Mouse (Mus musculus): Measurements from ENCODE around the gene Jak1. TPM values are rescaled to one million over a fixed set of nuclear protein-coding genes. Genes with fewer than 3 reads are reported as not detected.

Gene Jak1
- polyA plus RNA-seq, 1 experiment from 2014 or later = 71.9 TPM

- no peak for DNase-seq (ENCODE audit: low spot score)
- no peaks in the 10 kb centered on the region for H3K27me3 ChIP-seq (ENCODE audit: insufficient read depth, low read length)
- ATAC-seq (replicated peaks; ENCODE audit: low FRiP score, low read depth) = no peak
- H3K4me1 ChIP-seq (replicated peaks; ENCODE audit: insufficient read depth, low read length) = no peaks in the 10 kb centered on the region
- no peak overlapping the region for H3K4me2 ChIP-seq (ENCODE audit: low read length)
- no peak overlapping the region for H3K27ac ChIP-seq
- no peaks in the 10 kb centered on the region for H3K9me3 ChIP-seq (replicated peaks; ENCODE audit: low read length)
- 82% methylated on average over 4 of the region's 4 CpGs for WGBS
- TF ChIP-seq CTCF (IDR thresholded peaks at IDR 0.05; ENCODE audit: low read depth) = no peak
- H3K36me3 ChIP-seq (ENCODE audit: insufficient read depth, low read length) = peaks cover 42% of the 10 kb centered on the region
- no peak overlapping the region for H3K9ac ChIP-seq (ENCODE audit: low read depth, low read length)
- H3K4me3 ChIP-seq (replicated peaks; ENCODE audit: low read depth, low read length) = no peak overlapping the region
Observed at GRCm38 (mm10) chr4:101155541-101155940, 109.5 kb downstream of the Jak1 start.

GRCm38 (mm10) chr4:101146891-101147655 is 118.0 kb downstream of the Jak1 start:
- Histone ChIP-seq H3K27ac (no peak overlapping the region), H3K36me3 (ENCODE audit: insufficient read depth, low read length) (0 out of 2 replicates have a peak, but pooled peaks cover 6% of the 10 kb centered on the region), H3K4me1 (replicated peaks; ENCODE audit: insufficient read depth, low read length) (no peaks in the 10 kb centered on the region), H3K27me3 (ENCODE audit: insufficient read depth, low read length) (no peaks in the 10 kb centered on the region), H3K4me2 (ENCODE audit: low read length) (no peak overlapping the region), H3K9ac (ENCODE audit: low read depth, low read length) (no peak overlapping the region), H3K9me3 (replicated peaks; ENCODE audit: low read length) (no peaks in the 10 kb centered on the region), H3K4me3 (replicated peaks; ENCODE audit: low read depth, low read length) (no peak overlapping the region)
- TF ChIP-seq CTCF (IDR thresholded peaks at IDR 0.05; ENCODE audit: low read depth) = peak; percentile 32; the same call in 1 of the 2 replicates
- DNase-seq (ENCODE audit: low spot score) (no peak), ATAC-seq (replicated peaks; ENCODE audit: low FRiP score, low read depth) (no peak)
- 82% methylated on average over 11 of the region's 11 CpGs for WGBS

GRCm38 (mm10) chr4:101146047-101146745 is 118.9 kb downstream of the Jak1 start:
- 36% methylated on average over 9 of the region's 9 CpGs for WGBS
- Histone ChIP-seq H3K9ac (ENCODE audit: low read depth, low read length) (no peak overlapping the region), H3K27ac (no peak overlapping the region), H3K27me3 (ENCODE audit: insufficient read depth, low read length) (no peaks in the 10 kb centered on the region), H3K4me2 (ENCODE audit: low read length) (no peak overlapping the region), H3K9me3 (replicated peaks; ENCODE audit: low read length) (no peaks in the 10 kb centered on the region), H3K4me1 (replicated peaks; ENCODE audit: insufficient read depth, low read length) (no peaks in the 10 kb centered on the region), H3K36me3 (ENCODE audit: insufficient read depth, low read length) (0 out of 2 replicates have a peak, but pooled peaks cover under 1% of the 10 kb centered on the region), H3K4me3 (replicated peaks; ENCODE audit: low read depth, low read length) (no peak overlapping the region)
- peak; percentile 98 for TF ChIP-seq CTCF (IDR thresholded peaks at IDR 0.05; ENCODE audit: low read depth)
- DNase-seq (ENCODE audit: low spot score) (peak; percentile 94), ATAC-seq (replicated peaks; ENCODE audit: low FRiP score, low read depth) (peak; percentile 40; the same call in 1 of the 2 replicates)

- no peak overlapping the region for H3K4me3 ChIP-seq (replicated peaks; ENCODE audit: low read depth, low read length)
- no peak overlapping the region for H3K4me2 ChIP-seq (ENCODE audit: low read length)
- no peaks in the 10 kb centered on the region for H3K27me3 ChIP-seq (ENCODE audit: insufficient read depth, low read length)
- 84% methylated on average over 7 of the region's 7 CpGs for WGBS
- no peaks in the 10 kb centered on the region for H3K9me3 ChIP-seq (replicated peaks; ENCODE audit: low read length)
- TF ChIP-seq CTCF (IDR thresholded peaks at IDR 0.05; ENCODE audit: low read depth) = no peak
- H3K27ac ChIP-seq = no peak overlapping the region
- H3K36me3 ChIP-seq (ENCODE audit: insufficient read depth, low read length) = no peaks in the 10 kb centered on the region
- no peaks in the 10 kb centered on the region for H3K4me1 ChIP-seq (replicated peaks; ENCODE audit: insufficient read depth, low read length)
- H3K9ac ChIP-seq (ENCODE audit: low read depth, low read length) = no peak overlapping the region
- DNase-seq (ENCODE audit: low spot score) (no peak), ATAC-seq (replicated peaks; ENCODE audit: low FRiP score, low read depth) (no peak)
Observed at GRCm38 (mm10) chr4:101144790-101145189, 120.3 kb downstream of the Jak1 start.

- WGBS = 59% methylated on average over 4 of the region's 4 CpGs
- no peaks in the 10 kb centered on the region for H3K4me1 ChIP-seq (replicated peaks; ENCODE audit: insufficient read depth, low read length)
- no peaks in the 10 kb centered on the region for H3K9me3 ChIP-seq (replicated peaks; ENCODE audit: low read length)
- no peak for TF ChIP-seq CTCF (IDR thresholded peaks at IDR 0.05; ENCODE audit: low read depth)
- no peak overlapping the region for H3K27ac ChIP-seq
- H3K9ac ChIP-seq (ENCODE audit: low read depth, low read length) = no peak overlapping the region
- DNase-seq (ENCODE audit: low spot score) (no peak), ATAC-seq (replicated peaks; ENCODE audit: low FRiP score, low read depth) (no peak)
- no peaks in the 10 kb centered on the region for H3K36me3 ChIP-seq (ENCODE audit: insufficient read depth, low read length)
- H3K27me3 ChIP-seq (ENCODE audit: insufficient read depth, low read length) = no peaks in the 10 kb centered on the region
- H3K4me2 ChIP-seq (ENCODE audit: low read length) = no peak overlapping the region
- no peak overlapping the region for H3K4me3 ChIP-seq (replicated peaks; ENCODE audit: low read depth, low read length)
Observed at GRCm38 (mm10) chr4:101144361-101144760, 120.7 kb downstream of the Jak1 start.

GRCm38 (mm10) chr4:101143901-101144300 is 121.2 kb downstream of the Jak1 start:
- ATAC-seq (replicated peaks; ENCODE audit: low FRiP score, low read depth) = no peak
- H3K9ac ChIP-seq (ENCODE audit: low read depth, low read length) = no peak overlapping the region
- no peaks in the 10 kb centered on the region for H3K36me3 ChIP-seq (ENCODE audit: insufficient read depth, low read length)
- H3K27ac ChIP-seq = no peak overlapping the region
- no peak overlapping the region for H3K4me3 ChIP-seq (replicated peaks; ENCODE audit: low read depth, low read length)
- 66% methylated on average over 4 of the region's 4 CpGs for WGBS
- H3K4me1 ChIP-seq (replicated peaks; ENCODE audit: insufficient read depth, low read length) = no peaks in the 10 kb centered on the region
- no peak for TF ChIP-seq CTCF (IDR thresholded peaks at IDR 0.05; ENCODE audit: low read depth)
- H3K9me3 ChIP-seq (replicated peaks; ENCODE audit: low read length) = no peaks in the 10 kb centered on the region
- H3K4me2 ChIP-seq (ENCODE audit: low read length) = no peak overlapping the region
- no peak for DNase-seq (ENCODE audit: low spot score)
- H3K27me3 ChIP-seq (ENCODE audit: insufficient read depth, low read length) = no peaks in the 10 kb centered on the region

Measured in kidney, postnatal 0 days (tissue).